ENCODE assay signal across 8 mouse cellular contexts in genomic region chr19:45541409-45542041, GRCm38 (mm10). TPM values are rescaled to one million over a fixed set of nuclear protein-coding genes. Genes with fewer than 3 reads are reported as not detected.
A peak's percentile ranks its signal among the peaks of the same experiment; 100 is the strongest.
DNase-seq lines count a peak whose midpoint lies in the region; ATAC-seq lines count a peak whose summit lies in the region.

No protein-coding gene starts in this region.

- DNase-seq in CD4-positive, CD25-positive, alpha-beta regulatory T cell, adult 2 months (ENCODE audit: low read depth, low spot score): peak; percentile 45
- DNase-seq in urinary bladder, postnatal 14 days (ENCODE audit: low spot score): peak; percentile 36
- DNase-seq in urinary bladder, postnatal 10 days (ENCODE audit: low spot score): no peak
- peak; percentile 46 for DNase-seq in gastrocnemius, adult 18-20 months (ENCODE audit: low spot score)
- peak; percentile 43 to 64 for DNase-seq in lung, postnatal 4 days
- DNase-seq in right cerebral cortex, postnatal 4 days: peak; percentile 72

- 0% methylated on average over 43 of the region's 58 CpGs for WGBS in kidney, embryonic 16.5 days

- no peaks in the 10 kb centered on the region for H3K36me3 ChIP-seq in kidney, embryonic 16.5 days (ENCODE audit: insufficient read depth, low read length)

- ATAC-seq in CD4-positive, CD25-positive, alpha-beta regulatory T cell, adult 4 months: no peak
- ATAC-seq in kidney, embryonic 16.5 days (ENCODE audit: low FRiP score, low TSS enrichment): no peak

- no peak overlapping the region for H3K27ac ChIP-seq in kidney, embryonic 16.5 days (ENCODE audit: low read length)

- peak overlapping the region; percentile 83 for H3K4me2 ChIP-seq in kidney, embryonic 16.5 days (replicated peaks; ENCODE audit: low read depth, low read length)

- H3K4me1 ChIP-seq in kidney, embryonic 16.5 days (ENCODE audit: insufficient read depth, low read length): peaks cover 20% of the 10 kb centered on the region

- H3K27me3 ChIP-seq in kidney, embryonic 16.5 days (ENCODE audit: insufficient read depth, low read length): peaks cover 52% of the 10 kb centered on the region

- no peaks in the 10 kb centered on the region for H3K9me3 ChIP-seq in kidney, embryonic 16.5 days (ENCODE audit: low read length)

- peak overlapping the region; percentile 50 for H3K9ac ChIP-seq in kidney, embryonic 16.5 days (replicated peaks; ENCODE audit: low read length)

- peak overlapping the region; percentile 45 for H3K4me3 ChIP-seq in kidney, embryonic 16.5 days (ENCODE audit: low read length)

RNA-seq across cellular contexts. Expression of gene Poll, which starts 18.8 kb away (rescaled TPM):
- 10 to 100 TPM; 21.7 to 37.7 TPM for polyA plus RNA-seq in CD4-positive, CD25-positive, alpha-beta regulatory T cell, adult 4 months (2017; shearing (Covaris generic))
- total RNA-seq in gastrocnemius, adult 18-20 months (2021): 10 to 100 TPM; 14.8 to 15.1 TPM
- 20.4 and 21.9 TPM in 2 replicates for polyA plus RNA-seq in kidney, embryonic 16.5 days (2015; fragmentation: Nextera tagmentation; extraction: Ambion mirVana)

RNA-seq across cellular contexts. Expression of gene Gm17018, which starts 18.9 kb away (rescaled TPM):
- 10 to 100 TPM; 56.4 to 76.1 TPM for polyA plus RNA-seq in CD4-positive, CD25-positive, alpha-beta regulatory T cell, adult 4 months (2017; shearing (Covaris generic))
- total RNA-seq in gastrocnemius, adult 18-20 months (2021): 10 to 100 TPM; 16.7 to 19.6 TPM
- 52.4 and 52.9 TPM in 2 replicates for polyA plus RNA-seq in kidney, embryonic 16.5 days (2015; fragmentation: Nextera tagmentation; extraction: Ambion mirVana)
